Mouse (Mus musculus): Measurements from ENCODE around the gene Pkm.

Pkm gene

GRCm38 (mm10) chr9:59716275-59716898, 60.2 kb downstream of the Pkm start:
- DNase-seq: peak; percentile 77

- DNase-seq: no peak
Observed at GRCm38 (mm10) chr9:59718237-59718636, 62.1 kb downstream of the Pkm start.

GRCm38 (mm10) chr9:59721144-59721543, 65.0 kb downstream of the Pkm start:
- no peak for DNase-seq

- DNase-seq: peak; percentile 84
Observed at GRCm38 (mm10) chr9:59723096-59723657, 67.0 kb downstream of the Pkm start.

- DNase-seq: peak; percentile 94
Observed at GRCm38 (mm10) chr9:59723791-59724442, 67.7 kb downstream of the Pkm start.

GRCm38 (mm10) chr9:59725515-59725914, 69.3 kb downstream of the Pkm start:
- DNase-seq: no peak

- peak; percentile 82 for DNase-seq
Observed at GRCm38 (mm10) chr9:59727569-59728286, 71.6 kb downstream of the Pkm start.

All from kidney, adult 9 months (tissue).